Mouse (Mus musculus) neural tube, embryonic 12.5 days (tissue): Measurements from ENCODE around the gene Mcts2. TPM values are rescaled to one million over a fixed set of nuclear protein-coding genes. Genes with fewer than 3 reads are reported as not detected.
"Not testable (repeated sequence)": the region's sequence is repeated elsewhere in the genome, so short reads cannot be mapped to it uniquely, and the experiment has no call there.

Experiments
- ATAC-seq: fragments of 200-750 bp; cut with Nextera tagmentation; 2 replicates; pipeline ENCODE4 v1.8.0; 2017; ENCODE audit warnings: low read depth, mild to moderate bottlenecking, moderate TSS enrichment, moderate library complexity; ENCODE audit not compliant: low FRiP score
- H3K27ac ChIP-seq: fragments of 300-500 bp; sonication (generic); 2 replicates; pipeline ENCODE4 v1.5.1; 2016
- H3K27me3 ChIP-seq: fragments of 300-500 bp; sonication (generic); replicated peaks from 2 replicates; pipeline ENCODE4 v1.6.1; 2016; ENCODE audit warnings: mild to moderate bottlenecking
- H3K36me3 ChIP-seq: fragments of 300-500 bp; sonication (generic); 2 replicates; pipeline ENCODE4 v1.6.1; 2016; ENCODE audit warnings: mild to moderate bottlenecking
- H3K4me1 ChIP-seq: fragments of 300-500 bp; sonication (generic); 2 replicates; pipeline ENCODE4 v1.6.1; 2016
- H3K4me2 ChIP-seq: fragments of 300-500 bp; sonication (generic); replicated peaks from 2 replicates; pipeline ENCODE4 v1.6.1; 2016; ENCODE audit warnings: mild to moderate bottlenecking
- H3K4me3 ChIP-seq: fragments of 300-500 bp; sonication (generic); 2 replicates; pipeline ENCODE4 v1.5.1; 2016
- H3K9ac ChIP-seq: fragments of 300-500 bp; sonication (generic); 2 replicates; pipeline ENCODE4 v1.6.1; 2016; ENCODE audit warnings: mild to moderate bottlenecking
- H3K9me3 ChIP-seq: fragments of 300-500 bp; sonication (generic); 2 replicates; pipeline ENCODE4 v1.6.1; 2016; ENCODE audit warnings: mild to moderate bottlenecking
- WGBS: fragments of 180-500 bp; shearing (Covaris S2); methylation state at CpG from one replicate; pipeline ENCODE4 v1.1.7; 2016; 5-methylcytosine and 5-hydroxymethylcytosine counted together
- polyA plus RNA-seq: library from polyadenylated mRNA; unstranded; fragments of >200 nt; fragmentation: Nextera tagmentation; extraction: Ambion mirVana; gene quantifications from 2 replicates; pipeline ENCODE4 v1.2.1, GENCODE M21; 2016

Gene Mcts2
- polyA plus RNA-seq, result 42.8 and 47.7 TPM in 2 replicates

DNA sequence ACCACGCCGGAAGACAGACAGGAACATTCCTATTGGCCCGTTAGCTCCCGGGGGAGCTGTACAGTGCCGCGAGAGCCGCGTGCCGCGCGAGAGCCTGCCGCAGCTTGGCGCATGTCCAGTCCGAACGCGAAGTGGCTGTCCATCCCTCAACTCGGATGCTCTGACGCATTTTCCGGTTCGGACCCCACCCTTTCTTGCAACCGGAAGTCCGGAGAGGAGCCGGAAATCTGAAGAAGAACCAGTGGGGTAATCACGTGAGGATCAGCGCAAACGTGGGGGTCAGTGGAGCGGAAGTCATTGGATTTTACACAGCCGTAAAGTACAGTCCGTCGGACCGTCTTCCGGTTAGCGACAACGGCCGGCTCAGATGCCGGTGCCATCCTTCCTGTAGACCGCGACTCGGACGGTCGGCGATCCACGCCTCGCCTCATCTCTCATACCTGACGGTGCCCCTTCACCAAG is at the start of gene Mcts2:
Mcts2 (plus strand) TSS at position 230 of the 462 bp plus-strand sequence.
- no peaks in the 10 kb centered on the region for H3K27me3 ChIP-seq
- H3K36me3 ChIP-seq, result peaks cover 91% of the 10 kb centered on the region
- H3K9ac ChIP-seq, result peak within 1 kb of the TSS; percentile 61
- 52% methylated on average over 45 of the region's 45 CpGs for WGBS
- H3K4me3 ChIP-seq, result peak within 1 kb of the TSS; percentile 40
- H3K4me2 ChIP-seq, result peak within 1 kb of the TSS; percentile 66
- no peaks in the 10 kb centered on the region for H3K9me3 ChIP-seq
- peaks cover 9% of the 10 kb centered on the region; the same call in 1 of the 2 replicates for H3K4me1 ChIP-seq
- peak; percentile 96 for ATAC-seq
- H3K27ac ChIP-seq, result no peak within 1 kb of the TSS

DNA sequence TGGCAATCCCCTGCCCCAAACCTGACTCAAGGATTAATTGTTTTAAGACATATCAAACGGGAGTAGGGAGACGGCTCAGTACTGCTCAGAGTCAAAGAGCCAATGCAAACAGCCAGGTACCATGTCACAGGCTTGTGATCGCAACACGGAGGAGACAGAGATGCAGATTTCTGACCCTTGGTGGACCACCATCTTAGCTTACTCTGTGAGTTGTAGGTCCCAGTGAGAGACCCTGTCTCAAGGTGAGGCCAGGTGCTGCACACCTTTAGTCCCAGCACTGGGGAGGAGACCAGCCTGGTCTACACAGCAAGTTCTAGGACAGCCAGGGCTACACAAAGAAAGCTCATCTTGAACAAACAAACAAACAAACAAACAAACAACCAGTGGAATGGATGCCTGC is 49.5 kb upstream of the Mcts2 start:
- Histone ChIP-seq H3K4me3 (no peak overlapping the region), H3K36me3 (no peaks in the 10 kb centered on the region), H3K4me1 (peaks cover 12% of the 10 kb centered on the region), H3K9ac (no peak overlapping the region), H3K27me3 (0 out of 2 replicates have a peak, but pooled peaks cover 3% of the 10 kb centered on the region), H3K4me2 (no peak overlapping the region), H3K9me3 (no peaks in the 10 kb centered on the region), H3K27ac (no peak overlapping the region)
- ATAC-seq, result no peak
- 88% methylated on average over 4 of the region's 4 CpGs for WGBS

DNA sequence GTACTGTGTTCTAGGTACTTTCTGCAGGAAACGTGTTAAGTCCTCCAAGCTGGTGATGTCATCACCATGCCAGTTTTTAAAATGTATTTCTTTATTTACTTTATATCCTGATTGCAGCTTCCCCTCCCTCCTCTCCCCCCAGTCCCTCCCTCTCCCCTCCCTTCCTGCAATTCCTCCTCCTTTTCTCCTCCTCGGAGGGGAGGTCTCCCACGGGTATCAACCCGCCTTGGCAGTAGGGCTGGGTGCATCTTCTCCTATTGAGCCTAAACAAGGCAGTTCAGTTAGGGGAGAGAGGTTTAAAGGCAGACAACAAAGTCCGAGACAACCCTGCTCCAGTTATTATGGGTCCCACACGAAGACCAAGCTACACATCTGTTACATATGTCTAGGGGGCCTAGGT is 48.0 kb upstream of the Mcts2 start:
- Histone ChIP-seq H3K27me3 (0 out of 2 replicates have a peak, but pooled peaks cover 3% of the 10 kb centered on the region), H3K4me3 (no peak overlapping the region), H3K9ac (no peak overlapping the region), H3K4me2 (no peak overlapping the region), H3K27ac (no peak overlapping the region), H3K9me3 (no peaks in the 10 kb centered on the region), H3K36me3 (no peaks in the 10 kb centered on the region), H3K4me1 (peaks cover 12% of the 10 kb centered on the region)
- ATAC-seq, result no peak
- WGBS, result 54% methylated on average over 6 of the region's 6 CpGs

DNA sequence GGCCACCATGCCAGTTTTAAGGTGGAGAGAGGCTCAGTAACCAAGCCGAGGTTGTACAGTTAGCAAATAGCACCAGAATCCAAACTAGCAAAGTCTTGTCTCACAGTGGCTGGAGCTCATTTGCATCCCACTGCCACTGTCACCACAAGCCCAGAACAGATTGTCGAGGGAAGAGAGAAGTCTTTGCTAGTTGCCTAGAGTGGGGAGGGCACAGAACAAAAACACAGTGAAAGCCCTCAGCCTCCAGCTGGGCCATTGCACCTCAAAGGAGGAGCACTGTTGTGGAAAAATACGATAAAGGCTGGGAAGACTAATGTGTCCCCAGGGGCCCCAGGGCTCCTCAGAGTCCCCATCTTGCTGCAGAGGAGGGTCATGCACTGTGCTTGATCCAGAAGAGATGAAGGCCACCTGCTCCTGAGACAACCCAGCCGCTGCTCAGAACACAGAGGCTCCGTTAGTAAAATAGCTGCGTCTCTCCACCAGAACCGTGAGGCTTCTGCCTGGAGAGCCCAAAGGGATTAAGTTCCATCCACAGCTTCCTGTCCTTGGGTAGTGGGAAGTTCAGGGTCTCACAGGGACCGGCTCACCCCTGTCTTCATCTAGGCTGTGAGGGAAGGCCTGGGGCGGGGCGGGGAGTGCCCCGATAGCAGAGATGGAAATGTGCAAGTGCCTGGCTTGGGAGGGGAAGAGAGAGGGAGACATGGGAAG is 47.3 kb upstream of the Mcts2 start:
- no peaks in the 10 kb centered on the region for H3K9me3 ChIP-seq
- no peak overlapping the region for H3K27ac ChIP-seq
- no peak overlapping the region for H3K9ac ChIP-seq
- H3K27me3 ChIP-seq, result no peaks in the 10 kb centered on the region
- H3K4me1 ChIP-seq, result peaks cover 12% of the 10 kb centered on the region
- WGBS, result 12% methylated on average over 11 of the region's 11 CpGs
- H3K4me3 ChIP-seq, result no peak overlapping the region
- H3K36me3 ChIP-seq, result no peaks in the 10 kb centered on the region
- H3K4me2 ChIP-seq, result peak overlapping the region; percentile 26
- ATAC-seq, result peak; percentile 66

- Histone ChIP-seq H3K4me2 (no peak overlapping the region), H3K27ac (no peak overlapping the region), H3K4me3 (no peak overlapping the region), H3K9me3 (no peaks in the 10 kb centered on the region), H3K27me3 (no peaks in the 10 kb centered on the region), H3K36me3 (no peaks in the 10 kb centered on the region), H3K9ac (no peak overlapping the region), H3K4me1 (peaks cover 8% of the 10 kb centered on the region; the same call in 1 of the 2 replicates)
- 75% methylated on average over 10 of the region's 10 CpGs for WGBS
- ATAC-seq, result no peak
These were observed 33.8 kb upstream of the Mcts2 start for GRCm38 (mm10) chr2:152652901-152653620.

DNA sequence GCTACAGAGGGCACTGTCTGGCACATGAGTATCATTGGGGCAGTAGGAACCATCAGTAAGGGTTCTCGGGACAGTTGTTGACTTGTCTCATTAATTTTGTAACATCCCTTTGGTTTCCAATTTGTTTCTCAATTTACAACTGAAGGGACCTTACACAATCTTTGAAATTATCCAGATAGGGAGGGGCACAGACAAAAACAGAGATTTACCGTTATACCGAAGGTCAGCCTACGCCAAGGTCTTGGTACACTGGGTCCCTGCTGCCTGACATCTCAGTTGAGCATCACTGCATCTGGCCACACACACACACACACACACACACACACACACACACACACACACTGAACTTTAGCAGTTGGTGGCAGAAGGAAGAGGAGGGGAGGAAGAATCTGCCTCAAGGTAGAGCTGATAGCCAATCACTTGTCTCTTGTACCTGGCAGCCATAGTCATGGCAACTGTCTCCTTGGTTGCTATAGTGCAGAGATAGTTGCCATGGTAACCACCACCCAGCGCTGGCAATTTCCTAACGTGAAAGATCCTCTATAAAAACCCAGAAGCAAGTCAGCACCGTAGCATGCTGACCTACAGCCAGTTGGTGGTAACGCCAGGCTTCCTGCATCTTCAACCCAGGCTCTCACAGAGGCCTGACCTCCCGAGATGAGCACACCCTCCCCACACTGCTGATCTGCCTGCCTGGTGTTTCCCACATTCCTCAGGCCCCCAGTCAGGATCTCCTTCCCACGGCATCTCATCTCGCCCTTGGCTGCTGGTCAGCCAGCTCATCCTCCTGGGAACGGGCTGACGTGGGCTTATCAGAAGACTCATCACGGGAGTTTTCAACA is 32.7 kb upstream of the Mcts2 start:
- Histone ChIP-seq H3K4me1 (peaks cover 8% of the 10 kb centered on the region; the same call in 1 of the 2 replicates), H3K4me2 (peak overlapping the region; percentile 30), H3K27ac (peak overlapping the region; percentile 57), H3K9me3 (no peaks in the 10 kb centered on the region), H3K9ac (no peak overlapping the region), H3K36me3 (no peaks in the 10 kb centered on the region), H3K4me3 (no peak overlapping the region), H3K27me3 (no peaks in the 10 kb centered on the region)
- 54% methylated on average over 14 of the region's 14 CpGs for WGBS
- ATAC-seq, result peak; percentile 85

- ATAC-seq, result no peak
- peaks cover 8% of the 10 kb centered on the region; the same call in 1 of the 2 replicates for H3K4me1 ChIP-seq
- H3K4me3 ChIP-seq, result no peak overlapping the region
- no peaks in the 10 kb centered on the region for H3K36me3 ChIP-seq
- H3K4me2 ChIP-seq, result no peak overlapping the region
- 65% methylated on average over 10 of the region's 10 CpGs for WGBS
- H3K27me3 ChIP-seq, result no peaks in the 10 kb centered on the region
- H3K27ac ChIP-seq, result no peak overlapping the region
- no peaks in the 10 kb centered on the region for H3K9me3 ChIP-seq
- H3K9ac ChIP-seq, result no peak overlapping the region
These were observed 29.4 kb upstream of the Mcts2 start for GRCm38 (mm10) chr2:152657398-152657797.

DNA sequence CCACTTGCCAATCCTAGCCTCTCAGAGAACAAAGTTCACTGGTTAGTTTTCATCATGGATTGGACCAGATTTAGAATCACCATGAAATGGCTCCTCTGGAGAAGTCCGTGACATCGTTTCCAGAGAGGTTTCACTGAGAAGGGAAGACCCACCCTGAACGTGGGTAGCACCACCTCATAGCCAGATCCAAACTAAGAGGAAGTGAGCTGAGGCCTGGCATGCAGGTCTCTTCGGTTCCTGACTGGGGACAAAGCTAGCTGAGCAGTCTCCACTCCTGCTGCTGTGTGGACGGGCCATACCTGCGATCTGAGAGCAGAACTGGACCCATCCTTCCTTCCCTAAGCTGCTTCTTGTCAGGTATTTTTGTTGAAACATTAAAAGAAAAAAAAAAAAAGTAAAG is 25.7 kb upstream of the Mcts2 start:
- Histone ChIP-seq H3K27me3 (no peaks in the 10 kb centered on the region), H3K9me3 (no peaks in the 10 kb centered on the region), H3K4me3 (no peak overlapping the region), H3K4me1 (no peaks in the 10 kb centered on the region), H3K27ac (no peak overlapping the region), H3K4me2 (no peak overlapping the region), H3K36me3 (no peaks in the 10 kb centered on the region), H3K9ac (no peak overlapping the region)
- no peak for ATAC-seq
- 84% methylated on average over 6 of the region's 6 CpGs for WGBS

- H3K36me3 ChIP-seq, H3K9ac ChIP-seq, H3K9me3 ChIP-seq, H3K27ac ChIP-seq, H3K4me2 ChIP-seq, H3K4me1 ChIP-seq, H3K27me3 ChIP-seq, ATAC-seq, H3K4me3 ChIP-seq: not testable (repeated sequence)
- WGBS, result 78% methylated on average over 3 of the region's 3 CpGs
These were observed 20.6 kb upstream of the Mcts2 start for GRCm38 (mm10) chr2:152666191-152666590.

- Histone ChIP-seq H3K27ac (peak within 1 kb of the TSS; percentile 95), H3K9me3 (no peaks in the 10 kb centered on the region), H3K27me3 (no peaks in the 10 kb centered on the region), H3K4me3 (peak within 1 kb of the TSS; percentile 97), H3K9ac (peak within 1 kb of the TSS; percentile 99), H3K36me3 (peaks cover 16% of the 10 kb centered on the region), H3K4me1 (peaks cover 32% of the 10 kb centered on the region), H3K4me2 (peak within 1 kb of the TSS; percentile 85)
- peak; percentile 75 for ATAC-seq
- WGBS, result under 1% methylated on average over 35 of the region's 35 CpGs
These were observed 17.6 kb upstream of the Mcts2 start, which contains the start of gene H13 for GRCm38 (mm10) chr2:152669256-152669638. Gene H13, plus strand, starts transcription at chr2:152669461.

DNA sequence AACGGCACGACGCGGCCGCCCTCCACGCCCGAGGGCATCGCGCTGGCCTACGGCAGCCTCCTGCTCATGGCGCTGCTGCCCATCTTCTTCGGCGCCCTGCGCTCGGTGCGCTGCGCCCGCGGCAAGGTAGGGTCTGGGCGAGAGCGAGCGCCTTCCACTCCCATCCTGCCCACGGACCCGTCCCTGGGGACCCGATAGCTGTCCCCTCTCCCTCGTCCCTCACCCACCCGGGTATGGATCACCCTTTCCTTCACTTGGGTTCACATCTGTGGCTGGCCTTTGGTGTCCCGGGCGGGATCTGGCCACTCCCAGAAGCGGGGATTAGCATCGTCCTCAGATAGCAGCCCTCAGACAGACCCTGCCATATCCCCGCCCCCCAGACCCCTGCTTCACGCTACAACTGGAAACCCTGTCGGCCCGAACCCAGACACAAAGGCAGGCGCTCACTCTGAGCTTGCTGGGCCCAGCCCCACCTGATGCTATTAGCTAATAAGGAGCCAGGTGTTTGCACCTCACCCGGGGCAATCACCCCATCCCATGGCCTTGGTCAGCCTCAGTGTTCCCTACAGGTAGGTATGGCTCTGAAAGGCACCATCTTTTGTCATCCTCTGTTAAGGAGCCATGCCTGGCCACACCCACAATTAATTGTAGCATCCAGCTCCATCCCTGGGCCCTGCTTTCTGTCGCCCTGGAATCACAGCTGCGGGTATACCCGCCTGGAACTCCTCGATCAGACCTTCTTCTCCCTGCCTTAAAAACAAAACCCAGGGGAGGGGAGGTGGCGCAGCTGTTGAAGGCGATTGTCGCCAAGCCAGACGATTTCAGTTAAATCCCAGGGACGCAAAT is 17.0 kb upstream of the Mcts2 start:
- no peaks in the 10 kb centered on the region for H3K27me3 ChIP-seq
- peak overlapping the region; percentile 97 for H3K4me3 ChIP-seq
- peak; percentile 81 for ATAC-seq
- H3K36me3 ChIP-seq, result peaks cover 18% of the 10 kb centered on the region
- peak overlapping the region; percentile 85 for H3K4me2 ChIP-seq
- H3K4me1 ChIP-seq, result peaks cover 32% of the 10 kb centered on the region
- 1% methylated on average over 46 of the region's 46 CpGs for WGBS
- peak overlapping the region; percentile 95 for H3K27ac ChIP-seq
- H3K9ac ChIP-seq, result peak overlapping the region; percentile 99
- H3K9me3 ChIP-seq, result no peaks in the 10 kb centered on the region
